ENCODE assay signal across 12 mouse cellular contexts in the genomic region with DNA sequence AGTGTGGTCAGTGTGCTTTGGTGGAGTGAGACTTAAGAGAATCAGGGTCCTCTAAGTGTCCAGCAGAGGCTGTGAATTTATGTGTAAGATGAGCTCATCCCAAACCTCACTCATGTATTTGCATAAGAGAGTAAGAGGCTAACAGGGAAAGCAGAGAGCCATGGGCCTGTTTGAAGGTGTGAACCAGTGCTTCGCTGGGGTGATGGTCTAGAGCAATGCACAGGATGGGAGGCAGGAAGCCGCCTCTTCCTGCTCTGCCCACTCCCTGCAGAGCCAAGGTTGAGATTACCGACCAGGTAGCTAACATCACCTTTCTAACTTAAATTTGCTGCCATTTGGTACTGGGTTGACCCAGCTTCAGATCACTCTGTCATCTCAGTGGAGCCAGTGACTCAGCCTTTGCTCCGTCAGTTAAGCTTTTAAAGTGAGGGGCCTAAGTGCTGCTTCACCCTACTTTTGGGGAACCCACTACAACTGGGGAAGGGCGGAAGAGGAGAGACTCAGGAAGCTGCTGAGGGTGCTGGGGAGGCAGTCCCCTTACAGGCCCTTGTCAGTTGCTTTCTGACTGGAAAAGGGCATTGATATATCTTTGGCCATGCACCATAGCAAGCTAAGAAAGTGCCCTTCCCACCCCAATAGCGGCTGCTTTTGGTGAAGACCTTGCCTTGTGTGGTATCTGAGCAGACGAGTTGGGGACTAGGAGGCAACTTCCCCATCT. TPM values are rescaled to one million over a fixed set of nuclear protein-coding genes. Genes with fewer than 3 reads are reported as not detected.
A peak's percentile ranks its signal among the peaks of the same experiment; 100 is the strongest.
DNase-seq lines count a peak whose midpoint lies in the region; ATAC-seq and TF ChIP-seq lines count a peak whose summit lies in the region.
"Had no signal": no experiment of that assay in that cellular context is flagged by ENCODE, and none has a peak within 500 bp of the region (broad histone marks: within the 10 kb centered on the region; RNA-seq: fewer than 3 reads in every experiment).

No protein-coding gene starts in this region.

- 80% methylated on average over 7 of the region's 7 CpGs for WGBS in cerebellum, adult 2 months
- 90% methylated on average over 7 of the region's 7 CpGs for WGBS in hindbrain, embryonic 16.5 days
- WGBS in hindbrain, embryonic 12.5 days, result 91% methylated on average over 7 of the region's 7 CpGs
- 78% methylated on average over 7 of the region's 7 CpGs for WGBS in stomach, embryonic 15.5 days
- 80% methylated on average over 7 of the region's 7 CpGs for WGBS in stomach, postnatal 0 days
- 78% methylated on average over 7 of the region's 7 CpGs for WGBS in olfactory bulb, adult 2 months

- ATAC-seq in hindbrain, embryonic 16.5 days, result no peak
- ATAC-seq in hindbrain, embryonic 12.5 days (ENCODE audit: low FRiP score), result no peak
- no peak for ATAC-seq in stomach, embryonic 15.5 days (ENCODE audit: insufficient read depth, low FRiP score, low read depth)
- no peak for ATAC-seq in stomach, postnatal 0 days (ENCODE audit: low FRiP score, low TSS enrichment)

- H3K9me3 ChIP-seq in hindbrain, embryonic 16.5 days (ENCODE audit: control insufficient read depth, low read length), result no peaks in the 10 kb centered on the region
- no peaks in the 10 kb centered on the region for H3K9me3 ChIP-seq in hindbrain, embryonic 12.5 days (replicated peaks)
- no peaks in the 10 kb centered on the region for H3K9me3 ChIP-seq in stomach, embryonic 15.5 days
- no peaks in the 10 kb centered on the region for H3K9me3 ChIP-seq in stomach, postnatal 0 days (ENCODE audit: control insufficient read depth, low read length)

- no peak for TF ChIP-seq POLR2A in cerebellum, adult 2 months (IDR thresholded peaks at IDR 0.05; ENCODE audit: borderline replicate concordance, insufficient read depth, low read length)
- no peak for TF ChIP-seq POLR2A in olfactory bulb, adult 2 months (IDR thresholded peaks at IDR 0.05; ENCODE audit: insufficient read depth, low read depth, low read length)

- TF ChIP-seq CTCF in cerebellum, adult 2 months (IDR thresholded peaks at IDR 0.05; ENCODE audit: borderline replicate concordance, insufficient read depth, low read depth, low read length), result no peak
- no peak for TF ChIP-seq CTCF in stomach, postnatal 0 days (IDR thresholded peaks at IDR 0.05; ENCODE audit: low read depth)
- no peak for TF ChIP-seq CTCF in olfactory bulb, adult 2 months (IDR thresholded peaks at IDR 0.05; ENCODE audit: insufficient read depth, low read depth, low read length)

- no peak overlapping the region for H3K4me2 ChIP-seq in hindbrain, embryonic 16.5 days (ENCODE audit: low read length)
- H3K4me2 ChIP-seq in hindbrain, embryonic 12.5 days (replicated peaks), result no peak overlapping the region
- H3K4me2 ChIP-seq in stomach, embryonic 15.5 days, result no peak overlapping the region
- H3K4me2 ChIP-seq in stomach, postnatal 0 days (replicated peaks; ENCODE audit: low read depth), result no peak overlapping the region

- H3K36me3 ChIP-seq in hindbrain, embryonic 16.5 days (ENCODE audit: control insufficient read depth, insufficient read depth, low read length), result peaks cover 25% of the 10 kb centered on the region
- peaks cover 71% of the 10 kb centered on the region for H3K36me3 ChIP-seq in hindbrain, embryonic 12.5 days
- H3K36me3 ChIP-seq in stomach, embryonic 15.5 days, result peaks cover 57% of the 10 kb centered on the region
- H3K36me3 ChIP-seq in stomach, postnatal 0 days (ENCODE audit: control insufficient read depth, insufficient read depth, low read length), result peaks cover 33% of the 10 kb centered on the region

- TF ChIP-seq EP300 in stomach, postnatal 0 days (optimal IDR thresholded peaks at IDR 0.05), result no peak

- no peak overlapping the region for H3K9ac ChIP-seq in hindbrain, embryonic 16.5 days (ENCODE audit: low read depth, low read length)
- H3K9ac ChIP-seq in hindbrain, embryonic 12.5 days, result no peak overlapping the region
- no peak overlapping the region for H3K9ac ChIP-seq in stomach, embryonic 15.5 days
- no peak overlapping the region for H3K9ac ChIP-seq in stomach, postnatal 0 days (ENCODE audit: low read length)
- H3K9ac ChIP-seq: liver, embryonic 14.5 days had no signal

- H3K27ac ChIP-seq in cerebellum, adult 2 months (ENCODE audit: insufficient read depth, low read length), result peak overlapping the region; percentile 56; the same call in 1 of the 2 replicates
- 0 out of 2 replicates have a peak overlapping the region, but pooled peaks have one; percentile 7 for H3K27ac ChIP-seq in hindbrain, embryonic 16.5 days (ENCODE audit: low read depth, low read length)
- no peak overlapping the region for H3K27ac ChIP-seq in hindbrain, embryonic 12.5 days
- 0 out of 2 replicates have a peak overlapping the region, but pooled peaks have one; percentile 8 for H3K27ac ChIP-seq in stomach, embryonic 15.5 days
- no peak overlapping the region for H3K27ac ChIP-seq in stomach, postnatal 0 days (replicated peaks)
- H3K27ac ChIP-seq in olfactory bulb, adult 2 months (ENCODE audit: insufficient read depth, low read depth, low read length), result peak overlapping the region; percentile 50; the same call in 1 of the 2 replicates
- H3K27ac ChIP-seq: liver, embryonic 14.5 days had no signal

- no peak overlapping the region for H3K4me3 ChIP-seq in cerebellum, adult 2 months (replicated peaks; ENCODE audit: insufficient read depth, low read depth, low read length)
- H3K4me3 ChIP-seq in hindbrain, embryonic 16.5 days (ENCODE audit: low read length), result no peak overlapping the region
- no peak overlapping the region for H3K4me3 ChIP-seq in hindbrain, embryonic 12.5 days
- H3K4me3 ChIP-seq in stomach, embryonic 15.5 days (replicated peaks), result no peak overlapping the region
- no peak overlapping the region for H3K4me3 ChIP-seq in stomach, postnatal 0 days (ENCODE audit: low read depth, low read length)
- H3K4me3 ChIP-seq in olfactory bulb, adult 2 months (ENCODE audit: insufficient read depth, low read depth, low read length), result no peak overlapping the region

- H3K4me1 ChIP-seq in cerebellum, adult 2 months (ENCODE audit: control insufficient read depth, insufficient read depth, low read length), result peaks cover 40% of the 10 kb centered on the region
- H3K4me1 ChIP-seq in hindbrain, embryonic 16.5 days (ENCODE audit: control insufficient read depth, insufficient read depth, low read depth, low read length), result no peaks in the 10 kb centered on the region; the same call in 1 of the 2 replicates
- no peaks in the 10 kb centered on the region for H3K4me1 ChIP-seq in hindbrain, embryonic 12.5 days
- 0 out of 2 replicates have a peak, but pooled peaks cover 3% of the 10 kb centered on the region for H3K4me1 ChIP-seq in stomach, embryonic 15.5 days
- H3K4me1 ChIP-seq in stomach, postnatal 0 days (replicated peaks; ENCODE audit: control insufficient read depth, insufficient read depth), result no peaks in the 10 kb centered on the region
- H3K4me1 ChIP-seq in olfactory bulb, adult 2 months (ENCODE audit: control insufficient read depth, insufficient read depth, low read length), result peaks cover 13% of the 10 kb centered on the region

- peak in 1 of 2 experiments; percentile 20 for DNase-seq in cerebellum, adult 2 months
- no peak for DNase-seq in cerebellum, adult 11 months
- no peak for DNase-seq in stomach, postnatal 0 days (ENCODE audit: low spot score)
- no peak for DNase-seq in spleen, adult 12 weeks (ENCODE audit: low spot score)
- DNase-seq: adrenal gland, postnatal 25 days; kidney, postnatal 4 days; lung, postnatal 4 days had no signal

- H3K27me3 ChIP-seq in cerebellum, adult 2 months (ENCODE audit: control insufficient read depth, insufficient read depth, low read length), result no peaks in the 10 kb centered on the region
- no peaks in the 10 kb centered on the region for H3K27me3 ChIP-seq in hindbrain, embryonic 16.5 days (replicated peaks; ENCODE audit: control insufficient read depth, insufficient read depth, low read length)
- no peaks in the 10 kb centered on the region for H3K27me3 ChIP-seq in hindbrain, embryonic 12.5 days
- no peaks in the 10 kb centered on the region for H3K27me3 ChIP-seq in stomach, embryonic 15.5 days (replicated peaks)
- H3K27me3 ChIP-seq in stomach, postnatal 0 days (ENCODE audit: control insufficient read depth, insufficient read depth, low read length), result no peaks in the 10 kb centered on the region

RNA-seq across cellular contexts. Expression of a gene that starts 24.8 kb away (rescaled TPM):
- 30.8 and 31.7 TPM in 2 replicates for polyA plus RNA-seq in cerebellum, adult 2 months (2012; rRNA removed)
- 5.2 and 6.9 TPM in 2 replicates for polyA plus RNA-seq in hindbrain, embryonic 16.5 days (2015; fragmentation: Nextera tagmentation; extraction: Ambion mirVana)
- polyA plus RNA-seq in hindbrain, embryonic 12.5 days (2016; fragmentation: Nextera tagmentation; extraction: Ambion mirVana), result 11.4 and 12.1 TPM in 2 replicates
- 15.7 and 16.0 TPM in 2 replicates for polyA plus RNA-seq in stomach, embryonic 15.5 days (2015; fragmentation: Nextera tagmentation; extraction: Ambion mirVana)
- 7.9 and 8.6 TPM in 2 replicates for polyA plus RNA-seq in stomach, postnatal 0 days (2015; fragmentation: Nextera tagmentation; extraction: Ambion mirVana)
- polyA plus RNA-seq in olfactory bulb, adult 2 months (2012; ENCODE audit: insufficient read depth, insufficient read length, low replicate concordance, missing spikeins), result not detected in 2 replicates

RNA-seq across cellular contexts. Expression of a gene that starts 36.1 kb away (rescaled TPM):
- polyA plus RNA-seq in cerebellum, adult 2 months (2012; rRNA removed), result 17.6 and 19.0 TPM in 2 replicates
- 34.1 and 39.5 TPM in 2 replicates for polyA plus RNA-seq in hindbrain, embryonic 16.5 days (2015; fragmentation: Nextera tagmentation; extraction: Ambion mirVana)
- polyA plus RNA-seq in hindbrain, embryonic 12.5 days (2016; fragmentation: Nextera tagmentation; extraction: Ambion mirVana), result 48.1 and 50.5 TPM in 2 replicates
- polyA plus RNA-seq in stomach, embryonic 15.5 days (2015; fragmentation: Nextera tagmentation; extraction: Ambion mirVana), result 23.7 and 26.1 TPM in 2 replicates
- 24.3 and 26.7 TPM in 2 replicates for polyA plus RNA-seq in stomach, postnatal 0 days (2015; fragmentation: Nextera tagmentation; extraction: Ambion mirVana)
- not detected in 2 replicates for polyA plus RNA-seq in olfactory bulb, adult 2 months (2012; ENCODE audit: insufficient read depth, insufficient read length, low replicate concordance, missing spikeins)

Comparison
In these comparisons a context has a peak if more than half of its experiments do, and no peak if none do; other contexts are left out.
1. H3K27ac ChIP-seq: peak in cerebellum, adult 2 months (single experiment), hindbrain, embryonic 16.5 days (single experiment), stomach, embryonic 15.5 days (single experiment) and olfactory bulb, adult 2 months (single experiment); none in hindbrain, embryonic 12.5 days (single experiment) and stomach, postnatal 0 days (single experiment).
2. RNA of a gene that starts 36.1 kb away (polyA plus RNA-seq): 48.1 to 50.5 TPM in hindbrain, embryonic 12.5 days, 34.1 to 39.5 TPM in hindbrain, embryonic 16.5 days, 24.3 to 26.7 TPM in stomach, postnatal 0 days, 23.7 to 26.1 TPM in stomach, embryonic 15.5 days and 17.6 to 19.0 TPM in cerebellum, adult 2 months; not detected in olfactory bulb, adult 2 months; every median in the first group is over 10 times any median in the second.